Mouse (Mus musculus) neutrophil, adult 5-6 weeks (primary cell): Measurements from ENCODE around the gene Cep55. TPM values are rescaled to one million over a fixed set of nuclear protein-coding genes. Genes with fewer than 3 reads are reported as not detected.

Experiments
- ATAC-seq: fragments of 151-379, 151-347 bp; 2 replicates; pipeline ENCODE4 v1.8.0; 2017; ENCODE audit warnings: mild to moderate bottlenecking, moderate TSS enrichment; ENCODE audit not compliant: insufficient number of reproducible peaks, poor library complexity, low FRiP score, severe bottlenecking; ENCODE audit errors: extremely low read depth
- total RNA-seq: library from RNA; stranded (forward); fragments of 200-1000 nt; gene quantifications from 2 replicates; pipeline ENCODE4 v1.2.3, GENCODE M21; 2017

The Cep55 gene
- total RNA-seq, result 1.5 and 2.8 TPM in 2 replicates

DNA sequence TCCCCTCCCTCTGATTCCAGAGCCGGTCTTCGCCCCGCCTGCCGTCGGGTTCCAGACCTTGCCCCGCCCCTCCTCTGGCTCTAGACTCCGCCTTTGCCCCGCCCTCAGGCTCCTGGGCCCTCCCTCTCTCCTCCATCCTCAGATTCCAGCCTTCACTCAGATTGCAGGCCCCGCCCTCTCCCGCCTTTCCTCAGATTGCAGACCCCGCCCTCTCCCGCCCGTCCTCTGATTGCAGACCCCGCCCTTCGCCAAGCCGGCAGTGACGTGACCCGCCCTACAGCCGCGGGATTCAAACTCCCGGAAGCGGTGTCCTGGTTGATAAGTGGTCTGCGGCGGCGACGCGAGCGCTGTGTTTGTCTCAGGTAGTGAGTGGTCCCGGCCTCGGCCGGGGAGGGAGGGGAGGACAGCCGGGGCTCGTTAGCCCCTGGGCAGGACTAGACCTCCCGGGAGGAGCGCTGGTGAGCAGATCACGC, at the start of gene Cep55:
TSS of gene Cep55 (plus strand) at position 292 of the 473 bp plus-strand sequence.
- peak; percentile 92 for ATAC-seq

DNA sequence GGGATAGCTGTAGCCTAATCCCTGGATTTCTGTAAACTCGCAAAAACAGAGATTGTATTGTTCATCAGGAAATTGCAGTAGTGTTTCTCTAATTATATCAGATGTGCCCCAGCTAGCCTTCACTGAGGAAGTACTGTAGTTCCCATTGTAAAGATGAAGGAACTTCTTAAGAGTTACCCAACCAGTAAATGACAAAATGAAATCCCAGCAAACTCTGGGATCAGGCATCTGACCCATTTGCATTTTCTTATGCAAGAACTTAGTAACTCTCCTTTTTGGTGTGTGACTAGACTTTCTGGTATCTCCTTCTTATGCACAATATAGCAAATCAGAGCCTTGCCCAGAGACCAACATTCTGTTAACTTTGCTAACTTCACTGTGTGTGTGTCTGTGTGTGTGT, 43.4 kb upstream of the Cep55 start:
- no peak for ATAC-seq

DNA sequence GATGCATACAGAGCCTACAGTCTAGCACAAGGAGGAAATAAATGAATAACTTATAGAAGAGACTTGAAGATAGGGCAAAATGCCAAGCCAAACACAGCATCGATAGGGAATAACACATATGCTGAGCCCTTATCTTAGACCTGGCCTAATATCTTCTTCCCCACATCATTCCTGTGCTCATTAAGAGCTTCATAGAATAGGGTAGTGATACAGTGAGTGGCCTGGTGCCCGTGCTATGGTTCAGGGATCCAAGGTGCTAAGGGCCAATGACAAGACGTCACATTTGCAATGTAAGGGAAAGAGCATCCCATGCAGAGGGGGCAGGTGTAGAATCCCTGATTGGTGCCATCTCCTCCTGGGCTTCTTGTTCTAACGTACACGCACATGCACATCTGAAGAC, 40.4 kb upstream of the Cep55 start:
- no peak for ATAC-seq

DNA sequence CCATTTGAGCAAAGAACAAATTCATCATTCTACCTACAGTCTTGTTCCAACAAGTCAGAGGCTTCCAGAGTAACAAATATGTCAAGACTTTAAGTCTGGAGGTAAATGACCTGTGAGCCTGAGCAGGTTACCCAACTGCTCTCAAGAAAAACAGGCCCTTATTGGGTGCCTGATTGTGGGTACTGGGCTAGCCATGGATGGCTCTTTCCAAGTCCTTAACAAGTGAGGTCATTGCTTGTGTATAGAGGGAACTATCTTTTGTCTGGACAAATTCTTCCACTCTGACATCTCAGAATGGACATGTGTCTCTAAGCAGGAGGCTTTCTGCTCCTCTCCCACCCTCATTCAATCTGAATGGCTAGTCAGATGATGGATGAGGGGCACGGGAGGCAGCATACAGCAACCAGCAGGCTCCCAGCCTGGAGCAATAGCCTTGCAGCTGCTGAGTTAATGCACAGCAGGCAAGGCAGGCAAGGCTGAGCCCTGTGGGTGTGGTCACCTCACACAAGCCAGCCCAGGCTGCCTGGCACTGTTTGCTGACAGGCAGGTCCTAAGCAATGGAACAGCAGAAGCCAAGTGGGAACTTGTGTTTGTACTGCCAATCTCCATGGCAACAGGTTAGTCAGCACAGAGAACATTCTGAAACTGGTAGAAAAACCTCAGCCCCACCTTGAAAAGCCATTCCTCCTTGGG, 39.5 kb upstream of the Cep55 start:
- ATAC-seq, result 0 out of 2 replicates have a peak, but pooled peaks have one; percentile 9

DNA sequence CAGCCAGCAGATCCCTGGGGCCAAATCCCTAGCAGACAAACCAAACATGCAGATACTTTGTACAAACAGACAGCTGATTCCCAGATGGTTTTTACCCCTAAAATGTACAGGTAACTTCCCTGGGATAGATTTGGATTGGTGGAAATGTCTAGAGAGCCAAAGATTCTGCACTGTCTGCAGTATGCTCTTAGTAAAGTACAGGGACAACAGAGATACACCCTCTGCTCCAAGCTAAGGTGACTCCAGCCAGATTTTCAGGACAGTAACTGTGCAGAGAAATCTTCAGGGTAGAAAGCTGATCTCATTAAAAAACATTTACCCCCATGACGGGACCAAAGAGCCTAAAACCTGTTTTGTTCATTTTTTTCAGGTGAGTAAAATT, 38.9 kb upstream of the Cep55 start:
- ATAC-seq, result no peak

DNA sequence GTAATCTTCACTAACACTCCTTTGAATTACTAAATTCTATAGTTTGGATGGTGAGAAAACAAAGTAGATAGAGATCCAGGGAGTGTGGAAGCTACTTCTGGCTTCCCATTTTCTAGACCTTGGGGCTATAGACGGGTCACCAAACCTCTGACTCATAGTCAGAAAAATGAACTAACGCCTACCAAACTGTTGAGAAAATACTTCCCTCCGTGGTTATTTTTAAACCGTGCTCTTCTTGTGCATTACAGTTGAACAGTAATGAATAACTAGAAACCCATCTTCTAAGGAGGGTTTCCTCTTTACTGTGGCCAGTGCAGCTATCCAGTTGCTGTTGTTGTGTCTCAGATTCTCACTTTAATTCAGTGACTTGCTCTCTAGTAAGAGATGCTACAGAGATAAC, 32.1 kb upstream of the Cep55 start:
- ATAC-seq, result no peak

DNA sequence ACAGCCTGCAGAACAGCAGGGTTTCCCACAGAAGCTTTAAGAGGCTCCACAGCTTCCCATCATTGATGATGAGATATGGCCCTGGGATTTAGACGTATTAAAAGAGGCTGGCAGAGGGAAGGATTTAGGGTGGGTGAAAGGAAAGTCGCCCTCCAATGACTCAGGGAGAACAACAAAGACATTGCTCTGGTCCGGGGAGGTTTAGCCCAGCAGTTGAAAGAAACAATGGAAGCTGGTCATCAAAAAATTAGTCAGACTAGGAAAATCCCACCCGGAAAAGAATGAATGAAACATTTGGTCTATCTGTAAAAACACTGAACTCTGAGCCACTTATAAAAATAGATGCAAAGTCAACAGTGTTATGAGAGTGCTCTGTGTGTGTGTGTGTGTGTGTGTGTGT, 31.2 kb upstream of the Cep55 start:
- no peak for ATAC-seq

DNA sequence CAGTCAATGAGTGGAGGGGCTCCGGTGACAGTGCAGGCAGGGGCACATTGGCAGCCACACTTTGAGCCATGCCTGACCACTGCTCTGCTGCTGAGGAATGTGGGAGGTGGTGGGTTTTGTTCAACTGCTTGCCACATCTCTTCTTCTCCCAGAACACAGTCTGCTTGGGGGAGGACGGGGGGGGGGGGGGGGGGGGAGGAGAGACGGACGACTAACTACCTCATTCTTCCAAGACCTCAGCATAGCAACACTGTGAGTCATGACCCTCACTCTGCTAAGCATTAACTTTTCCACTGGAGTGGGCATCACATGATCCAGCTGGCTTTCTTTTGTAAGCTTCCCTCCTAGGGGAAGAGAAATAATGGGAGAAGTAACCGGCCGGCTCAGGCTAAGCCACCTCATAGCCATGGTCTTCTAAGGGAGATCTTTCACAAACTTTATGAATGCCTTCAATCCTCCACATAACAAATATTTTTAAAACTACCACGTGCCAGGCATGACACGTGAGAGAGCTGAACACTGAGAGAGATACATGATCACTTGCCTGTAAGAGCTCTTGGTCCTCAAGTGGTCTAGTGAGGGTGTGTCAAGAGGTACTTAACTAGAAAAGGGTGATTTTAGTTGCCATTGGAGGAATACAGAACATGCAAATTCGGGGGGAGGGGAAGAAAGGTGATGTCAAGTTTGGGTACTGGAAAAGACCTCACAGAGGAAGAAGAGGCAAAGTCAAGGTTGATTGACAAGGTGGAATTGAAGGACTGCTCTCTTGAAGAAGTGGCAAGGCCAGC, 29.4 kb upstream of the Cep55 start:
- ATAC-seq, result peak; percentile 31

DNA sequence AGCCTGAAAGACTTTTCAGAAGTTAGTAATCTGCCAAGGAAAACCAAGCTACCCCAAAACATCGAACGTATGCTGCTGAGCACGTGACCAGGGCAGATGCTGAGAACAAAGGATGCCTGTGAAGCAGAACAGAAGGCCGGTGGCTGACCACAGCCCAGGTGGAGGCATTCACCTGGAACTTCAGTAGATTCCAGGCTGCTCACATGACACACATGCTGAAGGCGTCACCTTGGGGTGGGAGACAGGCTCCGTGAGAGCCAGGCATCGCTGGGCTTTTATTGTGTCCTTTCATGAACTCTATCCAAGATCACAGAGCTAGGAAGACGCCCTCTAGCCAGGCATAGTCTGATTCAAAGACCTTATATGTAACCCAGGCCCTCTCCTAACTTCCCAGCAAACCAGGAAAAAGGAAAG, 28.6 kb upstream of the Cep55 start:
- peak; percentile 77 for ATAC-seq

DNA sequence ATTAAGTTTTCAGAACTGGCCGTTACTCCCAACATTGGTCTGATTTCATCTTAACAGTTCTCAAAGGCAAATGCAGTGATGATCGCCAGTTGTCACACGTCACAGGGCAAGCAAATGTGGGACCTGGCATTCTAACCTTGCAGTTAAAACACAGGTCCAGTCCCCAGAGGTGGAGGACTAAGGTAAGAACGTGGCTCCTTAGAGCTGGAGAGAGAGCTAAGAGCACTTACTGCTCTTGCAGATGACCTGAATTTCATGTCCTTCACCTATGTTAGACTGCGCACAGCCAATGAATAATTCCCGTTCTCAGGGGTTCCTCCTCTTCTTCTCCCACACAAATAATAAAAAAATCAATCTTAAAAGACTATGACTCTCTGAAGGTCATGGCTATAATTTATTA, 27.4 kb upstream of the Cep55 start:
- no peak for ATAC-seq

DNA sequence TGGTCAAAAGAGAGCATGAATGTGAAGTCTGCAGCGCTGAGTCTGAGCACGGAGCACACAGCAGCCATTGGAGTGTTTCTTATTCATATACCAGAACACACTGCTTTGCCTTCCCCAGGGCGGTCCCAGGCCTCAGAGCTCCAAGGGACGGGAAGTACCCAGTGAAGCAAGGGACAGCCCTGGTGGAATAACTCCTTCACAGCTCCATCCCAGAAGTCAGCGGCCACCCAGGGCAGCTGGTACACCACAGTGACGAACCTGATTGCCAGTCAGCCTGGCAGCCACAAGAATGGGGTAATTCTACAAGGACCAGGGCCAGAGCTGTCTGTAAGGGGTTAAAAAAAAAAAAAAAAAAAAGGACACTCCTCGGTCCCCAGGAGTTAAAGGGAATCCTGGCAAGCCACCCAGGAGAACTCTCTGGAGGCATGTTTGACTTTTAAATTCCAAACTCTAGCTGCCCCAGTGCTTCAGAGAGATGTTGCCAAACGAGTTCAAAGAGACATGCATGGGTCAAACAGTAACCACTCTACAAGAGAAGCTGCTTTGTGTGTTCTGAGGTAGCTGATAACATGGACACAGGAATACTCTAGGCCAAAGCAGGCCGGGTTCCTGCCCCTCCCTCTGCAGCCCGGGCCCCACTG, 26.8 kb upstream of the Cep55 start:
- no peak for ATAC-seq

DNA sequence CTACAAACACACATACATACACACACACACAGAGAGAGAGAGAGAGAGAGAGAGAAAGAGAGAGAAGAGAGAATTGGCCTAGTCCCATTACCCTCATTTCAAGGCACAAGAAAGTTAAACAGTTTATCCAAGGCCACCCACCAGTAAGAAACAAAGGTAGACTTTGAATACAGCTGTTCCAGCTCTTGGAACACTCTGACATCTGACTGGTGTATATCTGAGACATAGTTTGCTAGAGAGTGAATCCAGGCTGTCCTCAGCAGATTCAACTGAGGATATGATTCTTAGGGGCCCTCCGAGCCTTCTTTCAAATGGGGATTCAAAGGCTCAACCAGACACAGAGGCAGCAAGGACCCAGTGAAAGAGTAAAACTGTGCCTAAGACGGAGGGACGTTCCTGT, 25.5 kb upstream of the Cep55 start:
- ATAC-seq, result no peak

DNA sequence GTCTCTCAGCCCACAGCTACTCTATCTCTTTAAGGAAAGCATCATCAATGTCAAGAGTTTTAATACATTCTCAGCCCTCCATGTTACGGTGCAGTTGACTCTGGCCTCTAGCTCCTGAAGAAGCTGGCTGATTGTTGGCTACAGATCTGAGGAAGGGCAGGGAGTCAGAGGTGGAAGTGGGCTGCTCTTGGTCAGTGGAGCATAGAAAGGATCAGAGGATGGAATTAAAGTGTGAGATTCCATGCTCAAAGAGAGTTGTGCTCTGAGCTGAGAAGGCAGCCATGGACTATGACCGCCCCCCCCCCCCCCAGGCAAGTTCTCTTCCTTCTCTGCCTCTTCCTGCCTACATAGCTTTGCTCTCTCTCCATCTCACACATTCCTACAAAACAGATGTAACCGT, 24.9 kb upstream of the Cep55 start:
- ATAC-seq, result no peak

DNA sequence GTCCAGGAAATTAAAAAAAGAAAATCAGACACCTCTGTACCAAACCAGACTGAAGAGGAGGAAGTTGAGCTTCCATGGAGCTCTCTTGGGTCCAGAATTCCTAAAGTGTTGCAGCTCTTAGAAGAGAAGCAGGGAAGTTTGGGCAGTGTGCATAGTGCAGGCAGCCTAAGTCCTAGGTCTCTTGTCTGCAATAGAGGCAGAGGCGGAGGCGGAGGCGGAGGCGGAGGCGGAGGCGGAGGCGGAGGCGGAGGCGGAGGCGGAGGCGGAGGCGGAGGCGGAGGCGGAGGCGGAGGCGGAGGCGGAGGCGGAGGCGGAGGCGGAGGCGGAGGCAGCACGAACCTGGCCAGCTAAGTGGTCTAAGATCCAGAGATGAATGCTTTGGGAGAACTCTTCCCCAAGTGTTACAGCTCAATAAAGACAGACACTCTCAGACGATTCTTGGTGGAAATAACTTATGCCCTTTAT, 24.1 kb upstream of the Cep55 start:
- no peak for ATAC-seq

DNA sequence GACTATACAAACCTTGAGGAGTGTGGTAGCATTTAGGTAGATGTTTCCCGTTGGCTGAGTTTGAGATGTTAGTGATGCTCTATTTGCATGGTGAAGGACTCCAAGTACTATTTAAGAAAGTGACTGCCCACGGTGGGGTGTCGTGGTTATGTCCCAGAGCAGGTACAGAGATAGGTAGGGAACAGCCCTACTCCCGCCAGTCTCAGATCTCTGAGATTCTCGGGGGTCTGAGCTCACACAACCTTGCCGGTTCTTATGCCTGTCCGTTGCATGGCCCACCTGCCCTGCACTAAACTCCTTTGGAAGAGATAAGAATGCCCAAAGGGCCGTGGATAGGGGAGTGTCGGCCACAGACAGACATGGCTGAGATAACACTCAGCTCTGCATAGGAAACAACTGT, 23.7 kb upstream of the Cep55 start:
- no peak for ATAC-seq

DNA sequence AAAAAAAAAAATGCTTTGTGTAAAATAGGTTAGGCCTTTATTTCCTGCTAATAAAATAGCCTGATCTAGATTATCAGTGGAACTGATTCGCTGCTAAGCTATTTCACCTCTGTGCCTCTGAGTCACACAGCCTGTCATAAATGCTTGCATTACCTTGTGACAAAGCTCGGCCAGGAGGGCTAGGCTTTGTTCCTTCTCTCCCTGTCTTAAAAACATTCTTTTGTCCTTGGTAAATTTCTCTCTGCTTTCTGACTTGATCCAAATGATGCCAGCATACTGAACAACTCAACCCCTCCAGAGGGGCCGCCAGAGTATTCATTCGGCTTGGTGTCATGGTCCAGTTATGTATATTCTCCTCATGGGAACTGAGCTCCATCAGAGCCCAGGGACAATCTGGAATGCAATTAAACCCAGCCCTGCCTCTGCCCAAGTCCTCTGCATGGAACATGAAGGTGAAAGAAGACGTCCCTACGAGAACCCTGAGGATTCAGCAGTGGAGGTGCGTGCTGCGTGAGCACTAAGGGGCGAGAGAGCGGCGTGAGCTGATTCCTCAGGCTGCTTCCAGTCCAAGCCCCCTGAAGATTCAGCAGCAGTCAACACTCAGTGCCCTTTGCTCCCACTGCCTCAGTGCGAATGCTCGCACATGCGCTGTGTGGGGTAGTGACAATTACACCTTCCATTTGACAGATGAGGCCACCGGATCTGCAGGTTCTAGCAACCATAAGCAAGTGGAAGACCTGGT, 21.6 kb upstream of the Cep55 start:
- no peak for ATAC-seq

DNA sequence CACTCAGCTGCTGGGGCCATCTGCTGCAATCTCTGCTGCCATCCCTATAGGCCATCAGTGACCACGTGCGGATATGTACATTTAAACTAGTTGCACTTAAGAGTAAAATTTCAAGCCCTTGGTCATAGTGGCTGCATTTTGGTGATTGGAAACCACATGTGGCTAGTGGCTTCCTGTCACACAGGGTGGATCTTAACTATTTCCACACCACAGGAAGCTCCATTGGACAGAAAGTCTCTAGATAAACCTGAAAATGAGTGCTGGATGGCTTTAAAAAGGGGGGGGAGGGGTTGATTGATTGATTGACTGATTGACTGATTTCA, 21.1 kb upstream of the Cep55 start:
- no peak for ATAC-seq

DNA sequence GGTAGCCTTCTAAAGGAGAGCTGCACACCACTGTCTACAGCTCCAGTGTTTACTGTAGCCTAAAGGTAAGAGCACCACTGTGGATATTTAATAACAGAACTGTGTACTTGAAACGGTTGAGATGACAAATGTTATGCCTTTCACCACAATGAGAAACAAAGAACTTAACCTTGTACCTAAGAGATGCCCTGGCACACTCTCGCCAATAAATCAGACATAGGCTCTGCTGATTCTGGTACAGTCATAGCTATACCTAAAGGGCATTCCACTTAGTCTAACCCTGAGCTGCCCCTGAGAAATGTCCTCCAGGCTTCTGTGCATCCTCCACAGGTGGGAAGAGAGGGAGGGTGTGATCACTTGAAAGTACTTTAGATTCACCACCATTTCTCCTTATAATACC, 20.1 kb upstream of the Cep55 start:
- ATAC-seq, result no peak

DNA sequence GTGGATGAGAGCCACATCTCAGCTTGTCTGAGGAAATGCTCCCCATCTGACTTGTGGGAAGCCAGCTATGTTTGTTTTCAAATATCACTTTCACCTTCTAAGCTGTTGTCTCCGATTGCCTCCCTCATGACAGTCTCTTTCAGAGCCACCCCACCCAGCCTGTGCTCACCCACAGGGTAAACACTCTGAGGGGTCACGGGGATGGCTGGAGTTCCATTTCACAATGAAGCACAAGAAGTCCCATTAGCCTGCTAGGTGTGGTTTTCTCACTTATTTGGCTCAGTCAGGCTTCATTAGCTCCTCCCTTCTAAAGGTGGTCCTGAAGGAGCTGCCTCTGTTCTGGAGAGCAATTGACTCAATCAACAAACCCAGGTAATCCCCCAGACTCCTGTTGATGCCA, 19.0 kb upstream of the Cep55 start:
- no peak for ATAC-seq
